Mouse (Mus musculus): ENCODE results near the gene Gm281. TPM values are rescaled to one million over a fixed set of nuclear protein-coding genes. Genes with fewer than 3 reads are reported as not detected.

Gene Gm281
- polyA plus RNA-seq, 1 experiment from 2014 or later, result not detected

DNA sequence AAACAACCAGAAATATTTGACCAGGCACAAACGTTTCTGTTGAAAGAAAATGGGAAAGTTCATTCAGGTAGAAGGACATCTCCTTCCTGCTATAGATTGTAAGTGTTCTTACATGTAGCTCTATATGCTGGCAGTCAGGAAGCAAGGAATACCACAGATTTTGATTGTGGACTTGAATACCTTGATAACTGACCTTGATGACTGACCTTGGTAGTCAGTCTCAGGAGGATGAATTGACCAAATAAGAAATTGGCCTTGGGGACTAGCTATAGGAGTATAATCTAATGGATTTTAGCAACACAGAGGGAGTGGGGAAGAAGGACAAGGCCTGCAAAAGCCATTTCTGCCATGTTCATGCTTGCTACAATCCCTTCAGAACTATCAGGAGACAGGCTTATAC lies 123.8 kb downstream of the Gm281 start:
- no peak overlapping the region for H3K4me3 ChIP-seq
- no peaks in the 10 kb centered on the region for H3K36me3 ChIP-seq
- H3K4me1 ChIP-seq, result no peaks in the 10 kb centered on the region
- no peak overlapping the region for H3K4me2 ChIP-seq (replicated peaks)
- H3K9me3 ChIP-seq, result no peaks in the 10 kb centered on the region
- no peak overlapping the region for H3K27ac ChIP-seq (replicated peaks)
- 56% methylated on average over 1 of the region's 1 CpGs for WGBS
- H3K27me3 ChIP-seq, result no peaks in the 10 kb centered on the region
- no peak for ATAC-seq (replicated peaks)
- H3K9ac ChIP-seq (replicated peaks), result no peak overlapping the region

DNA sequence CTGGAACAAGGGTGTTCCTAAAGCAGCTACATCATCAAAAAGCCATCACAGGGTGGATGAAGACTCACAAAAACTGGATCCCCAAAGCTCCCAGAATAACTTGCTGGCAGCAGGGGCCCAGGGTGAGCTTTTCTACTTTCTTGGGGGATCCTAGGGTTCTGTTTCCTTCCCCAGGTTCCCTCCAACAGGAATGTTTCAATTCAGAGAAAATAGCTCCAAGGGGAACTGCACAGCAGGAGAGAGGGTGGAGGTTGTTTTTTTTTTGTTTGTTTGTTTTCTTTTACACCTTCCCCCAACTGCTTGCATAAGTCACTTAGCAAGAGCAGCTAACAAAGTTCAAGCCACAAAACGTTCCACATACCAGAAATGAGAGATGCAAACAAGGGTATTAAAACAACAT lies 124.3 kb downstream of the Gm281 start:
- Histone ChIP-seq H3K27me3 (no peaks in the 10 kb centered on the region), H3K27ac (replicated peaks) (no peak overlapping the region), H3K4me2 (replicated peaks) (no peak overlapping the region), H3K4me3 (no peak overlapping the region), H3K4me1 (no peaks in the 10 kb centered on the region), H3K36me3 (no peaks in the 10 kb centered on the region), H3K9me3 (no peaks in the 10 kb centered on the region), H3K9ac (replicated peaks) (no peak overlapping the region)
- ATAC-seq (replicated peaks), result no peak
- 36% methylated on average over 1 of the region's 1 CpGs for whole genome bisulfite sequencing

DNA sequence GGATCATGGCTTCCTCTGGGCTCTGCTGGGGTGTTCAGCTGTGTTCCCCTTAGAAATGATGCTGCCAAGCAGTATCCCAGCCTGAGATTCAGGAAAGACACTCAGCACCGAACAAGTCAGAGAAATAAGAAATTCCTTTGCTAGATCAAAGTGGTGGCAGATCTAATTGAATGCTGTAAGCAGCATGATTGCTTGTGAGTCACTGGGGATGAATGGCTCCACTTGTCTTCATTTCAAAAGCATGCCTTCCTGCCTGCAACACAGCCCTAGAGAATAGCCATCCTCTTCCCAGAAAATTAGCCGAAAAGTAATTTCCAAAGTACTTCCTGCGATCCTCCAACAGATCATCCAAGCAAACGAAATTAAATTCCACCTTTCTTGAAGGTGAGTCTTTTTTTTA lies 131.3 kb downstream of the Gm281 start:
- Histone ChIP-seq H3K4me1 (no peaks in the 10 kb centered on the region), H3K27ac (replicated peaks) (no peak overlapping the region), H3K9ac (replicated peaks) (no peak overlapping the region), H3K4me2 (replicated peaks) (no peak overlapping the region), H3K27me3 (no peaks in the 10 kb centered on the region), H3K9me3 (no peaks in the 10 kb centered on the region), H3K4me3 (no peak overlapping the region), H3K36me3 (no peaks in the 10 kb centered on the region)
- no peak for ATAC-seq (replicated peaks)
- 71% methylated on average over 4 of the region's 4 CpGs for WGBS

DNA sequence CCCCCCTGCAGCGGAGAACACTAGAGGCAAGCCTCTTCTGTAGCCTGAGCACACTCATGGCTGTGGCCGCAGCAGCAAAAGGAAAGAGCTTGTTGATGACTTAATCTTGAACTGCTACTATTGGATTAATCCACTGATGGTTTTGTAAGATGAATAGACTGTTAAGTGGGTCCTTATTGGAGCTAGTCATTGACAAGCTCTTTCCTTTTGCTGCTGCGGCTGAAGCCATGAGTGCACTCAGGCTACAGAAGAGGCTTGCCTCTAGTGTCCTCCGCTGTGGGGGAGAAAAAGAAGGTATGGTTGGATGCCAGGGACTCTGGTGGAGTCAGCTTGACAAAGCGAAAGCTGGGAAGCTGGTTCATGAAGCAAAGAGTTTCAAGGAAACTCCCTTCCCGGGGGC lies 135.9 kb downstream of the Gm281 start:
- no peak for ATAC-seq (replicated peaks)
- no peak overlapping the region for H3K4me2 ChIP-seq (replicated peaks)

DNA sequence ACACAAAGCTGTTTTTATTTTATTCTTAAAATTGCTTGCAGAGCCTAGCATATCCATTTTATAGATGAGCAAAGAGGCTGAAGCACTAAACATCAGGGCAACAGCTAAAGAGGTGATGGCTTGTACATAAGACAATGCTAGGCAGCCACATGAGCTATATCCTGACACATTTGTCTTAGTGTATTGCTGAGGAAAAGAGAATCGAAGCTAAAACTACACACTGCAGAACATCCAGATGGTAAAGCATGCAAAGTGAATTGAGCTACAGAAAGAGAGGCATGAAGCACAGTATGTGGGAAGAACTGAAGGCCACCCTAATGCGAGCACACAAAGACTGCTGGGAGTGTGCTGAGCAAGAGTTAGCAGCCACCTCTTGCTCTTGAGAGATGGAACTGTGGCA lies 143.1 kb downstream of the Gm281 start:
- WGBS, result 58% methylated on average over 2 of the region's 2 CpGs
- Histone ChIP-seq H3K9ac (replicated peaks) (no peak overlapping the region), H3K27me3 (no peaks in the 10 kb centered on the region), H3K4me1 (peaks cover 12% of the 10 kb centered on the region), H3K4me2 (replicated peaks) (no peak overlapping the region), H3K27ac (replicated peaks) (peak overlapping the region; percentile 14; the same call in 1 of the 2 replicates), H3K9me3 (no peaks in the 10 kb centered on the region), H3K4me3 (no peak overlapping the region), H3K36me3 (no peaks in the 10 kb centered on the region)
- ATAC-seq (replicated peaks), result no peak

More for the DNA sequence above, 135.9 kb downstream of the Gm281 start:
- 69% methylated on average over 5 of the region's 6 CpGs for WGBS
- no peak overlapping the region for H3K27ac ChIP-seq (replicated peaks)
- H3K36me3 ChIP-seq, result no peaks in the 10 kb centered on the region
- H3K27me3 ChIP-seq, result no peaks in the 10 kb centered on the region
- no peak overlapping the region for H3K4me3 ChIP-seq
- H3K9ac ChIP-seq (replicated peaks), result no peak overlapping the region
- no peaks in the 10 kb centered on the region for H3K9me3 ChIP-seq
- no peaks in the 10 kb centered on the region for H3K4me1 ChIP-seq

DNA sequence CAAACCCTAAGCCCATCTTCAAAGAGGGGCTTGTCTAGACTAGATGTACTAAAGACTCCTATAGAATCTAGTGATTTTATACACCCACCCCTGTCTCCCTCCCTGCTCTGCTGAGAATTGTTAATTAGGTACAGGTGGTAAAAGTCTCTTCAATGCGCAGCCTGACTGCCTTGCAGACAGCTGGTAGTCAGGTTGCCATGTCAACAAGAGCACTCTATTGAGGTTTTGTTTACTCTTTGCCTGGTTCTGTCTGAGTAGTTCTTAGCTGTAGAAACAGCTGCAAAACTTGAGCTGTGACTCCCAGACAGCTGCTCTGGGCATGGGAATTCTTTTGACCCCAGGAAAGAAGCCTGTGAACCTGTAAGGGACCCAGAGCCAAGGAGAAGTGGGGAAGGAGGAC lies 143.6 kb downstream of the Gm281 start:
- H3K27me3 ChIP-seq, result no peaks in the 10 kb centered on the region
- no peak overlapping the region for H3K9ac ChIP-seq (replicated peaks)
- no peaks in the 10 kb centered on the region for H3K9me3 ChIP-seq
- H3K27ac ChIP-seq (replicated peaks), result peak overlapping the region; percentile 14; the same call in 1 of the 2 replicates
- peaks cover 12% of the 10 kb centered on the region for H3K4me1 ChIP-seq
- 0% methylated on average over 1 of the region's 1 CpGs for WGBS
- H3K4me2 ChIP-seq (replicated peaks), result no peak overlapping the region
- ATAC-seq (replicated peaks), result peak; percentile 97
- no peaks in the 10 kb centered on the region for H3K36me3 ChIP-seq
- no peak overlapping the region for H3K4me3 ChIP-seq

Small RNA genes within 50 kb of the gene (microRNA-seq; reads per million reads assigned to microRNA genes)
- gene Gm27506, result not detected

Other genes with a start within 250 kb of the Gm281 start
- not detected in 2 replicates for gene Sntn, start 243.6 kb downstream of the Gm281 start, polyA plus RNA-seq (2015; fragmentation: Nextera tagmentation; extraction: Ambion mirVana)
- 4.0 and 5.7 TPM in 2 replicates for gene Atxn7, start 47.0 kb upstream of the Gm281 start, polyA plus RNA-seq (2015; fragmentation: Nextera tagmentation; extraction: Ambion mirVana)
- gene Thoc7, start 47.4 kb upstream of the Gm281 start, polyA plus RNA-seq (2015; fragmentation: Nextera tagmentation; extraction: Ambion mirVana), result 168 and 169 TPM in 2 replicates
- gene Psmd6, start 206.5 kb upstream of the Gm281 start, polyA plus RNA-seq (2015; fragmentation: Nextera tagmentation; extraction: Ambion mirVana), result 280 and 283 TPM in 2 replicates